Mouse (Mus musculus): ENCODE measurements around the gene Tmed11. TPM values are rescaled to one million over a fixed set of nuclear protein-coding genes. Genes with fewer than 3 reads are reported as not detected.

Gene Tmed11
- polyA plus RNA-seq, 1 experiment: not detected

GRCm38 (mm10) chr5:108744629-108745028 lies 50.5 kb downstream of the Tmed11 start:
- H3K27me3 ChIP-seq (ENCODE audit: control insufficient read depth, insufficient read depth, insufficient read length): no peaks in the 10 kb centered on the region
- no peaks in the 10 kb centered on the region for H3K36me3 ChIP-seq (ENCODE audit: control insufficient read depth, insufficient read depth)
- H3K79me2 ChIP-seq (ENCODE audit: control insufficient read depth, insufficient read depth): no peaks in the 10 kb centered on the region
- no peak overlapping the region for H3ac ChIP-seq (ENCODE audit: control insufficient read depth, insufficient read length, low read depth)
- H3K4me3 ChIP-seq (ENCODE audit: insufficient read depth, poor library complexity, severe bottlenecking): no peak overlapping the region
- TF ChIP-seq FOSL1 (IDR thresholded peaks at IDR 0.05; ENCODE audit: insufficient read depth, low read length, poor library complexity, severe bottlenecking) (no peak), CTCF (IDR thresholded peaks at IDR 0.05; ENCODE audit: control insufficient read depth, insufficient read depth, insufficient read length) (no peak), USF1 (IDR thresholded peaks at IDR 0.05; ENCODE audit: low read depth) (no peak), MAX (IDR thresholded peaks at IDR 0.05) (no peak), MYOD1 (IDR thresholded peaks at IDR 0.05; ENCODE audit: control insufficient read depth, insufficient read length, low read depth) (no peak), CEBPB (IDR thresholded peaks at IDR 0.05; ENCODE audit: low read depth) (no peak), MYOG (IDR thresholded peaks at IDR 0.05; ENCODE audit: control insufficient read depth, extremely low read depth, insufficient read length) (no peak)
- no peaks in the 10 kb centered on the region for H3K79me3 ChIP-seq (ENCODE audit: low read depth)

DNA sequence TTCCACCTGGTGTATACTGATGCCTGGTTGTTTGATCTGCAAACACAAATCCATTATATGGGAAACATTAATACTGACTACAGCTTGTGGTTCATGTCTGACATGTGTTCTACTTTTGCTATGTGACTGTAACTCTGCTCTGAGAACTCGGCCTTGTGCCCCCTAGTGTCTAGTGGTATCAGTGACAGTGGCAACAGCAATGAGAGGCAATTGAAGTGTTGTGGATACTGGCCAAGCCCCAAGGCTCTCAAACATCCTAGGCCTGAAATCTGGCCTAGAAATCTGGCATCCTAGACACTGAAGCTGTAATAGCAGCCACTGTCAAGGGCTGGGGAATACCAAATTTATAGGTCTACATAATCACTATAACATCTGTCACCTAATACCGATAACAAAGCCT lies 51.3 kb downstream of the Tmed11 start:
- Histone ChIP-seq H3K79me2 (ENCODE audit: control insufficient read depth, insufficient read depth) (no peaks in the 10 kb centered on the region), H3K79me3 (ENCODE audit: low read depth) (no peaks in the 10 kb centered on the region), H3K36me3 (ENCODE audit: control insufficient read depth, insufficient read depth) (no peaks in the 10 kb centered on the region), H3K4me3 (ENCODE audit: insufficient read depth, poor library complexity, severe bottlenecking) (no peak overlapping the region), H3K27me3 (ENCODE audit: control insufficient read depth, insufficient read depth, insufficient read length) (no peaks in the 10 kb centered on the region), H3ac (ENCODE audit: control insufficient read depth, insufficient read length, low read depth) (no peak overlapping the region)
- no peak for TF ChIP-seq MAX (IDR thresholded peaks at IDR 0.05)
- TF ChIP-seq CTCF (IDR thresholded peaks at IDR 0.05; ENCODE audit: control insufficient read depth, insufficient read depth, insufficient read length): no peak
- TF ChIP-seq USF1 (IDR thresholded peaks at IDR 0.05; ENCODE audit: low read depth): no peak
- no peak for TF ChIP-seq CEBPB (IDR thresholded peaks at IDR 0.05; ENCODE audit: low read depth)
- TF ChIP-seq MYOD1 (IDR thresholded peaks at IDR 0.05; ENCODE audit: control insufficient read depth, insufficient read length, low read depth): no peak

GRCm38 (mm10) chr5:108742596-108742995 lies 52.6 kb downstream of the Tmed11 start:
- Histone ChIP-seq H3K4me3 (ENCODE audit: insufficient read depth, poor library complexity, severe bottlenecking) (no peak overlapping the region), H3K79me3 (ENCODE audit: low read depth) (no peaks in the 10 kb centered on the region), H3K79me2 (ENCODE audit: control insufficient read depth, insufficient read depth) (no peaks in the 10 kb centered on the region), H3ac (ENCODE audit: control insufficient read depth, insufficient read length, low read depth) (no peak overlapping the region), H3K36me3 (ENCODE audit: control insufficient read depth, insufficient read depth) (no peaks in the 10 kb centered on the region), H3K27me3 (ENCODE audit: control insufficient read depth, insufficient read depth, insufficient read length) (no peaks in the 10 kb centered on the region)
- no peak for TF ChIP-seq CEBPB (IDR thresholded peaks at IDR 0.05; ENCODE audit: low read depth)
- TF ChIP-seq USF1 (IDR thresholded peaks at IDR 0.05; ENCODE audit: low read depth): no peak
- no peak for TF ChIP-seq MYOD1 (IDR thresholded peaks at IDR 0.05; ENCODE audit: control insufficient read depth, insufficient read length, low read depth)

GRCm38 (mm10) chr5:108741844-108742243 lies 53.3 kb downstream of the Tmed11 start:
- Histone ChIP-seq H3ac (ENCODE audit: control insufficient read depth, insufficient read length, low read depth) (no peak overlapping the region), H3K27me3 (ENCODE audit: control insufficient read depth, insufficient read depth, insufficient read length) (no peaks in the 10 kb centered on the region), H3K4me3 (ENCODE audit: insufficient read depth, poor library complexity, severe bottlenecking) (no peak overlapping the region), H3K79me2 (ENCODE audit: control insufficient read depth, insufficient read depth) (no peaks in the 10 kb centered on the region), H3K79me3 (ENCODE audit: low read depth) (no peaks in the 10 kb centered on the region), H3K36me3 (ENCODE audit: control insufficient read depth, insufficient read depth) (no peaks in the 10 kb centered on the region)
- TF ChIP-seq CTCF (IDR thresholded peaks at IDR 0.05; ENCODE audit: control insufficient read depth, insufficient read depth, insufficient read length): no peak
- no peak for TF ChIP-seq MYOG (IDR thresholded peaks at IDR 0.05; ENCODE audit: control insufficient read depth, extremely low read depth, insufficient read length)
- TF ChIP-seq MAX (IDR thresholded peaks at IDR 0.05): no peak
- peak; percentile 38 for TF ChIP-seq CEBPB (IDR thresholded peaks at IDR 0.05; ENCODE audit: low read depth)
- peak; percentile 85 for TF ChIP-seq USF1 (IDR thresholded peaks at IDR 0.05; ENCODE audit: low read depth)
- TF ChIP-seq MYOD1 (IDR thresholded peaks at IDR 0.05; ENCODE audit: control insufficient read depth, insufficient read length, low read depth): peak; percentile 23

GRCm38 (mm10) chr5:108727425-108727824 lies 67.7 kb downstream of the Tmed11 start:
- no peaks in the 10 kb centered on the region for H3K36me3 ChIP-seq (ENCODE audit: control insufficient read depth, insufficient read depth)
- no peaks in the 10 kb centered on the region for H3K27me3 ChIP-seq (ENCODE audit: control insufficient read depth, insufficient read depth, insufficient read length)
- no peak overlapping the region for H3ac ChIP-seq (ENCODE audit: control insufficient read depth, insufficient read length, low read depth)
- TF ChIP-seq MYOG (IDR thresholded peaks at IDR 0.05; ENCODE audit: control insufficient read depth, extremely low read depth, insufficient read length) (no peak), CEBPB (IDR thresholded peaks at IDR 0.05; ENCODE audit: low read depth) (no peak), FOSL1 (IDR thresholded peaks at IDR 0.05; ENCODE audit: insufficient read depth, low read length, poor library complexity, severe bottlenecking) (no peak), USF1 (IDR thresholded peaks at IDR 0.05; ENCODE audit: low read depth) (no peak), MYOD1 (IDR thresholded peaks at IDR 0.05; ENCODE audit: control insufficient read depth, insufficient read length, low read depth) (no peak), CTCF (IDR thresholded peaks at IDR 0.05; ENCODE audit: control insufficient read depth, insufficient read depth, insufficient read length) (no peak), MAX (IDR thresholded peaks at IDR 0.05) (no peak)
- no peaks in the 10 kb centered on the region for H3K79me2 ChIP-seq (ENCODE audit: control insufficient read depth, insufficient read depth)
- H3K4me3 ChIP-seq (ENCODE audit: insufficient read depth, poor library complexity, severe bottlenecking): no peak overlapping the region
- no peaks in the 10 kb centered on the region for H3K79me3 ChIP-seq (ENCODE audit: low read depth)

Other genes starting within 250 kb of the Tmed11 start
- not detected for gene Cplx1, start 245.3 kb downstream of the Tmed11 start, polyA plus RNA-seq (2012; fragmentation: generic; extraction: Trizol)
- 44.0 TPM for gene Gak, start 165.6 kb downstream of the Tmed11 start, polyA plus RNA-seq (2012; fragmentation: generic; extraction: Trizol)
- gene Tmem175, start 165.6 kb downstream of the Tmed11 start, polyA plus RNA-seq (2012; fragmentation: generic; extraction: Trizol): 9.1 TPM
- gene Idua, start 135.0 kb downstream of the Tmed11 start, polyA plus RNA-seq (2012; fragmentation: generic; extraction: Trizol): 1.1 TPM
- 4.7 TPM for gene Dgkq, start 125.7 kb downstream of the Tmed11 start, polyA plus RNA-seq (2012; fragmentation: generic; extraction: Trizol)
- gene Slc26a1, start 119.8 kb downstream of the Tmed11 start, polyA plus RNA-seq (2012; fragmentation: generic; extraction: Trizol): 0.11 TPM
- gene Fgfrl1, start 103.0 kb downstream of the Tmed11 start, polyA plus RNA-seq (2012; fragmentation: generic; extraction: Trizol): 30.9 TPM
- gene Rnf212, start 20.4 kb downstream of the Tmed11 start, polyA plus RNA-seq (2012; fragmentation: generic; extraction: Trizol): not detected
- not detected for gene Vmn2r8, start 13.5 kb upstream of the Tmed11 start, polyA plus RNA-seq (2012; fragmentation: generic; extraction: Trizol)
- gene Vmn2r9, start 57.2 kb upstream of the Tmed11 start, polyA plus RNA-seq (2012; fragmentation: generic; extraction: Trizol): not detected
- not detected for gene Vmn2r10, start 211.2 kb upstream of the Tmed11 start, polyA plus RNA-seq (2012; fragmentation: generic; extraction: Trizol)